Mouse (Mus musculus): ENCODE results near the gene Ctbs. TPM values are rescaled to one million over a fixed set of nuclear protein-coding genes. Genes with fewer than 3 reads are reported as not detected.
"Not testable (repeated sequence)": the region's sequence is repeated elsewhere in the genome, so short reads cannot be mapped to it uniquely, and the experiment has no call there.

Gene Ctbs
- 10 to 100 TPM in 3 of 4 experiments, 1 to 10 TPM in 1; 10.0 to 15.2 (median 12.8) TPM for total RNA-seq (2022)

DNA sequence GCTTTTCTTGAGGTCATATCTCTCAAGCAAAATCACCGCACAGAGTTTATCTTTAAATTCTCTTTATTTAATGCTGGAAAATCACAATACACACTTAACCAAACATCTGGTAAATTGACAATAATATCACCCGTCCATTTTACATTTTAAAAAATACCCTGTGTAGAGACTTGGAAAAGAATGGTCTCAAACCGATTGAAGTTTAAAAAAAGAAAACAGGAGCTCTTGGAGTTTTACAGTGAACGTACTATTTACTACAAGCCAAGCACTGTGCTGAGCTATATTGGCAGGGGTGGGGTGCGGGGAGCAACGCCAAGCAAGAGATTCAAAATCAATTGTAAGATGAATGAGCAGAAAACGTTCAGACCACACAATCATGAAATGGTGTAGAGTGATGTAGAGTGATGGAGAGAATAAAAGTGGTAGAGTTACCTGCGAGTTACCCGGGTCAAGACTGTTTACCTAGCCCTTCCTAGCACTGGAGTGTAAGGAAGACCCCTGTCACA lies at the start of gene Ctbs:
TSS of gene Ctbs (plus strand) at position 51 of the 506 bp plus-strand sequence.
- no peak for DNase-seq

DNA sequence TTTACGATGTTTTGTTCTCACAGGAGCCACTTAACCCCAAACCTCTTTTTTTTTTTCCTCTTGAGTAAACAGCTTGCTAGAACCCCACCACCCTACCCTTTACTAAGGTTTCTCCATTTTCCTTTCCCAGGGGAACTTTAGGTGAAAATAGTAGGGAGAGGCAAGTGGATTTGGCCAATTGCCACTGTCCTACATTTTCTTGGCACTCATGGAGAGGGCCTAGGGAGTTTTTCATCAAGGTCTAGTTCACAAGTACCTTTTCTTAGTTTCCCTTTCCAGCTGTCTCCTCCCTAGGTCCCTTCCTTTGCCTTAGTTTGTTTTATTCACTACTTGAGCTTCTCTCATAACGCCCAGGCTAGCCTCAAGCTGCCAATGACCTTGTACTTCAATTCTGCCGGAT lies 45.8 kb upstream of the Ctbs start:
- DNase-seq = no peak

DNA sequence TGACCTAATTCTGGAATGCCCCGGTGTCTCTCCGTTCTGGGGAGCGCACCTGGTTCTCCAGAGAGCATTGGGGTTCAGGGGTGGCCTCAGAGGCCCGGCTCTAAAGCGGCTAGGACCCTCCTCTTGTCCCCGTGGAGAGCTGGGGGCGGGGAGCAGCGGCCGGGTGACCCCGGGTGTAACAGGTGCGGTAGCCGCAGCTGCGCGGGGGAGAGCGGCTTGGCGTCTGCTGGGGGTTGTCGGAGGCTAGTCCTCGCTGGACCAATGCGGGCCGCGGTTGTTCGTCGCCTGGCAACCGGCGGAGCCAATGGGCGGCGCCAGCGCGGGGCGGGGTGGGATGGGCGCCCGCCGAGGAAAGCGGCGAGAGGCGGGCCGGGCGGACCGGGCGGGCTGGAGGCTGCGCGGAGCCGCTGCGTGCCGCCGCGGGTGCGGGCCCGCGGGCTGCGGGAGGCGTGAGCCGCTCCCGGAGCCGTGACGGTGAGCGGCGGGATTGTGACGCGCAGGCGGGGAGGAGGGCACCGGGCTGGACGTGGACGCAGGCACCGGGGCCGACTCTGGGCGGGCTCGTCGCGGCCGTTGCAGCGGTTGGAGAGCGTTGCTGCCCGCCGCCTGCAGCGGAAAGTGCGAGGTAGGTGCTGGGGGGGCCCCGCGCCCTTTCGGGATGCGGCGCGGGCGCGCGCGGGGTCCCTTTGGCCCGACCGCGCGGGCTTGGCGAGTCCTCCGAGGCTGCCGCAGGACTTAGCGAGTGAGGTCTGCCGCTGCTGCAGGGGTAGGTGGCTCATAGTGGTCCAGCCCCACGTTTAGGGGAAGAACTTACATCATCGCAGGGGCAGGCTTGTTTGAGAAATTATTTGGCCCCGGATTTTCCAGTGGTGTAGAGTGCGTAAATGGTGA lies 45.0 kb upstream of the Ctbs start, which contains the start of gene Ssx2ip:
TSS of gene Ssx2ip (plus strand) at position 332 of the 891 bp plus-strand sequence.
- peak; percentile 94 for DNase-seq

DNA sequence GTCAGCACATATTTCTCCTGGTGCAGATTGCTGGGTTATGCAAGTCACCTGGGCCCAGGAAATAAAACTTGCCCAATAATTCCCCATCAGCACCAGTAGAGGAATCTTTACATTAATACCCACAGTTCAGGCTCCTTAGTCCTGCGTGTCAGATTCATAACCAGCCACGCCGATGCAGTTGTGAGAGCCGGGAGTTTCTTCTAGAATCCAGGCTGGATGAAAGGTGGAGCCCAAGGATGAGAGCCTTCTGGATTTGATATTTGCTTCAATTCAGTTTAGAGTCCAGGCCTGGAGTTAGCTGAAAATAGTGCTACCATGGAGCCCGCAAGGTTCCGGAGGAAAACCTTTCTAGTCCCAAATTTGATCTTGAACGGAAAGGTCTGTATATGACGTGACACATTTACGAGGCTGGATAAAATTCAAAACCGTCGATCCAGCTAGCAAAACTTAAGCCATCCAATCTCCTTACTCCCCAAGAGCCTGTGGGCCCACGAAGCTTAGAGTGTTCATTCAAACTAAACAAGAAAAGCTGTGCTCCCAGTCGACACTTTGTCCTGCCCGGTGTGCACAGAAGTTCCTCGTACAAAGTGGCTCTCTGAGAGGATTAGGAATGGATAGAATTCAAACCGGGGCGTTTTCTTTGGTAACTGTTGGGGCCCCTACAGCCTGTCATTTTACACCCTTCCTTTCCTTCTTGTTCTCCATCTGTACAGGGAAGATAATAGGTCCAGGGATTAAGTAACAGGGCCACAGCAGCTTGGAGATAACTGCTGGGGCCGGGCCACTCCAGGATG lies 44.2 kb upstream of the Ctbs start:
- DNase-seq = no peak

- no peak for DNase-seq
These were observed 43.6 kb upstream of the Ctbs start for GRCm38 (mm10) chr3:146406007-146406341.

GRCm38 (mm10) chr3:146407086-146407721 lies 42.4 kb upstream of the Ctbs start:
- no peak for DNase-seq

DNA sequence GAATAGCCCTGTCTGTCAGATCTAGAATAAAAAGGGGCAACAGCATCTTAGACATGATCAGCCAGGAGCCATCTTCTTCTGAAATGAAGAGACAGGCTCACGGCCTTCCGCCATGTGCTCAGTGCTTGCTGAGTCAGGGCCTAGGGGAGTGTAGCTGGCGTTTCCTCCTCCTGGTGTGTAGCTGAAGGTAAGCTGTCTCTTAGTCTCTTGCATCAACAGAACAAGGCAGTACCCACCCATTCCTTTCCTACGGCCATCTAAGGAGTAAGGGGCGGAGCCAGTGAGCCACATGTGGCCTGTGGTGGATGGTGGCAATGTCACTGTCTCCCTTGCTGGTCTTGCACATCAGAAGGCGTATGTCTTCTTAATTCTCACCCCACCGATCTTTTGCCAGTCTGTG lies 39.5 kb upstream of the Ctbs start:
- DNase-seq = no peak

- DNase-seq = no peak
These were observed 37.6 kb upstream of the Ctbs start for GRCm38 (mm10) chr3:146412008-146412407.

GRCm38 (mm10) chr3:146412480-146412879 lies 37.1 kb upstream of the Ctbs start:
- no peak for DNase-seq

DNA sequence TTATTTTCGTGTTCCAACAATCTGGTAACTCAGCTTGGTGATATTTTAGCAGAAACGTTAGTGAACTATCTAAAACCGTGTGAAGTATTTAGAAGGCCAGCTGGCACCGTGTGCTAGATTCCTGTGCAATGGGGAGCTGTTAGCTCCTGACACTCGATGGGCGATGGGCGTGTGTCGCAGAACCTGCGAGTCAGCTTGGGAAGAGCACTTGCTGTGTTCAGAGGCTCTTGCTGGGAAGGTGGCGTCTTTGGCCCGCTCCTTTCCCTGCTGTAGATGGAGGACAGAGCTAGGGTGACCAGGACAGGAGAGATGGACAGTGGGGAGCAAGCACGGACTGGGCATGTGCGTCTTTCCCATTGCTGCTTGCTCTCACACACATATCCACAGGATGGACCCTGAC lies 36.6 kb upstream of the Ctbs start:
- no peak for DNase-seq

- no peak for DNase-seq
These were observed 35.6 kb upstream of the Ctbs start for GRCm38 (mm10) chr3:146413992-146414391.

GRCm38 (mm10) chr3:146414555-146414954 lies 35.0 kb upstream of the Ctbs start:
- no peak for DNase-seq

- no peak for DNase-seq
These were observed 31.7 kb upstream of the Ctbs start for GRCm38 (mm10) chr3:146417873-146418272.

- DNase-seq = no peak
These were observed 30.7 kb upstream of the Ctbs start for GRCm38 (mm10) chr3:146418901-146419300.

DNA sequence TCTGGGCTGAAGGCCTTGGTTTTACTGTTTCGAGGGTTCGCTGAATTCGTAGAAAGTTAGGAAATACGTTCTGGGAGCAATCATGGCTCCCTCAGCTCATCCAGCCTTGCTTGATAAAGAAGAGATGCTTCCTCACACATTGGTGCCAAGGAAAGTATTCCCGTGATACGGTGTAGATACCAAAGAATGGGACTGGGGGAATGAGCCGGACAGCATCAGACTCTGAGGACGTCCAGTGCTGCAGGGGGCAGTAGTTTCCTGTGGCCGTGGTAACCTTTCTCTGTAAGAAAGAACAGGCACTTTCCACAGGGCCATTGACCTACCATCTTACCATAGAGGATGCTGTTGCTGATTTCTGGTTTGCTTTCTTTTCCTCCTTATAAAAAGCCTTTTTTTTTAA lies 30.1 kb upstream of the Ctbs start:
- DNase-seq = no peak

DNA sequence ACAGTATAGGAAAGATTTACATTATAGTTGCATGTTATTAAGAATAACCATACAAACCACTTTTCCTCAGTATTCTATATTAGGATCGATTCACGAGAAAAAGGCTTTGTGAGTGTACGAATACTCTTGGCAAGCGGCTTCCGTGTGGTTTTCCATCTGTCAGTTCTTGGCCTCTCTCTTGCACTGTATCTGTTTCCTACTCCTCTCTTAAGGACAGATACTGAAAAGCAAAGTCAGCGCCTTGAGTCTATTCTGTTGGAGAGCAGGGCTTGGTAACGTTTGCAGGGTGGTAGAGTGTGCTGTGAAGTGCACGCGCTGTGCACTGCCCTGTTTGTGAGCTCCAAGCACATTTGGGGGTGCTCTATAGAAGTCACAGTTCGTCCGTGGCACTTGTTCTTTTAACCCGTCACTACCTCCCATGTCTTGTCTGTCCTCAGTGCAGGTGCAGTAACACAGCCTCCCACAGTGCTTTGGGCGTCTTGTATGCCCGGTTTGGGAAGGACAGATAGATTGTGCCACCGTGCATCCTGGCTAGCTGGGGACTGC lies 29.5 kb upstream of the Ctbs start:
- no peak for DNase-seq

DNA sequence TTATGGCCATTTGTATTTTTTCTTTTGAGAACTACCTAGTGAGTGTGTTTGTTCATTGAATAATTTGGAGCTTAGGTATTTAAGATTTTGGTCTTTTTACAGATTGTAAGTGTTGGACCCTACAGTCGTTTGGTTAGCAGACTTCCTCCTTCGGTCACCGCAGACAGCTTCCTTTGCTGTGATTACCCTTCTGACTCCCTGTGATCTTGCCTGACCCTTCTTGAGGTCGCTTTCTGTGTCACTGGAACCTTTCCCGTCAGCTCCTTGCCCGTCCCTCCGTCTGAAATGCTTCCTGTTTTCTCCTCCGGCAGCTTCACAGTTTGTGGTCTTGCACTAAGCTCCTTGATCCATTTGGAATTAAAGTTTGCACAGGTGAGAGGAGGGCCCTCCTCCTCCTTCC lies 27.8 kb upstream of the Ctbs start:
- DNase-seq = no peak

DNA sequence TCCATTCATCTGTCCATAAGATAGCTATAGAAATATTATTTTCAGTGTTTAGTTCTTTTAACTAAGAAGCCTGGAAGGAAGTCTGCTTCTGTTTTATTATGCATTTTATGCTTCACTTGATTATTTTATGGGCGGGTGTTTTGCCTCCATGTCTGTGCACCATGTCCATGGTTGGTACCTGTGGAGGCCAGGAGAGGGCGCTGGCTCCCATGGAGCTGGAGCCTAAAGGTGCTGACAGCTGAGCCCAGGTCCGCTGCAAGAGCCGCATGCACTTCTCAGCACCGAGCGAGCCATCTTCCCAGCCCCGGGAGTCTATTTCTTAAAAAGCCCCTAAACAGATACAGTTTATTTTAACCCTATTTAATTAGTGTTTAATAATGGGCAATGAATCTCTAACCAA lies 25.9 kb upstream of the Ctbs start:
- no peak for DNase-seq

- no peak for DNase-seq
These were observed 25.2 kb upstream of the Ctbs start for GRCm38 (mm10) chr3:146424306-146424900.

DNA sequence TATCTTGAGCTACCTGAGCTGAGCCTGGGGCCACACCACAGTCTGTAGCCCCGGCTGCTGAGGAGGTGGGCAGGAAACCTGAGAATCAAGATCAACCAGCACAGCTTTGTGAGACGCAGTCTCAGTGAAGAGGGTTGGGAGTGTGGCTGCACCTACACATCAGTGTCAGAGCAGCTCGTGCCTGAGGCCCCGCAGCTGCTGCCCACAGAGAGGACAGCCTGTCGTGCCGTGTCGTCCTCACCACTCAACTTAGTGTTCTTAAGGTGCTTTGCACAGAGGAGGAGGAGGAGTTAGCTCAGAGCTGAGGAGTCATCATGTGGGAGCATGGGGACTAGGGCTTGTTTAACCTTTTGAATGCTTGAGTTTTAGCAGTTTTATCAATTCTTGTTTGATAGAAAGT lies 23.7 kb upstream of the Ctbs start:
- no peak for DNase-seq

DNA sequence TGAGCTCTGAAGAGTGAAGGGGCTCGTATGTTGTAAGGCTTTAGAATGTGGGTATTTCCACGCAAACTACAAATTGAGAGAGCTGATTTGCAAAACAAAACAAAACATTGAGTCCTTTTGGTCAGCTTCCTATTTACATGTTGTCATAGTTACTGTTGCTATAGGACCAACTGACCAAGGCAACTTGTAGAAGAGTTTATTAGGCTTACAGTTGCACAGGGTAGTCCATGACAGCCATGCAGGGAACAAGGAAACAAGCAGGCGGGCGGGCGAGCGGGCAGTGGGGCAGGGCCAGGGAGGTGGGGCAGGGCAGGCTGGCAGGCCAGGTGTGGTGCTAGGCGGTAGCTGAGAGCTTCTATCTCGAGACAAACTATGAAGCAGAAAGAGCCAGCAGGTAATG lies 23.1 kb upstream of the Ctbs start:
- no peak for DNase-seq

DNA sequence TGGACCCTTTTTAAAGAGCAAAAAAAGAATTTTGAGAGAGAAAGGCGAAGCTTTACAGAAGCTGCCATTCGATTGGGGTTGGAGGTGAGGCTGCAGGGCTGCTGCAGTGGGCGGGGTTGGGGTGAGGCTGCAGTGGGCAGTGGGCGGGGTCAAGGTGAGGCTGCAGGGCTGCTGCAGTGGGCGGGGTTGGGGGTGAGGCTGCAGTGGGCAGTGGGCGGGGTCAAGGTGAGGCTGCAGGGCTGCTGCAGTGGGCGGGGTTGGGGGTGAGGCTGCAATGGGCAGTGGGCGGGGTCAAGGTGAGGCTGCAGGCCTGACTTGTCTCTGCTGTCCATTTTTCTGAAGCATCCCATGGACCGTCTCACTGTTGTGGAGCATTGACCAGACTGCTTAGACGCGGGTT lies 16.5 kb upstream of the Ctbs start:
- DNase-seq = not testable (repeated sequence)

Measured in adrenal gland, adult 8-10 months (tissue).